Mouse (Mus musculus): ENCODE results near the gene Ttc32. TPM values are rescaled to one million over a fixed set of nuclear protein-coding genes. Genes with fewer than 3 reads are reported as not detected.

Ttc32 gene
- 23.2 and 24.3 TPM in 2 replicates for polyA plus RNA-seq (2016; fragmentation: Nextera tagmentation; extraction: Ambion mirVana)

DNA sequence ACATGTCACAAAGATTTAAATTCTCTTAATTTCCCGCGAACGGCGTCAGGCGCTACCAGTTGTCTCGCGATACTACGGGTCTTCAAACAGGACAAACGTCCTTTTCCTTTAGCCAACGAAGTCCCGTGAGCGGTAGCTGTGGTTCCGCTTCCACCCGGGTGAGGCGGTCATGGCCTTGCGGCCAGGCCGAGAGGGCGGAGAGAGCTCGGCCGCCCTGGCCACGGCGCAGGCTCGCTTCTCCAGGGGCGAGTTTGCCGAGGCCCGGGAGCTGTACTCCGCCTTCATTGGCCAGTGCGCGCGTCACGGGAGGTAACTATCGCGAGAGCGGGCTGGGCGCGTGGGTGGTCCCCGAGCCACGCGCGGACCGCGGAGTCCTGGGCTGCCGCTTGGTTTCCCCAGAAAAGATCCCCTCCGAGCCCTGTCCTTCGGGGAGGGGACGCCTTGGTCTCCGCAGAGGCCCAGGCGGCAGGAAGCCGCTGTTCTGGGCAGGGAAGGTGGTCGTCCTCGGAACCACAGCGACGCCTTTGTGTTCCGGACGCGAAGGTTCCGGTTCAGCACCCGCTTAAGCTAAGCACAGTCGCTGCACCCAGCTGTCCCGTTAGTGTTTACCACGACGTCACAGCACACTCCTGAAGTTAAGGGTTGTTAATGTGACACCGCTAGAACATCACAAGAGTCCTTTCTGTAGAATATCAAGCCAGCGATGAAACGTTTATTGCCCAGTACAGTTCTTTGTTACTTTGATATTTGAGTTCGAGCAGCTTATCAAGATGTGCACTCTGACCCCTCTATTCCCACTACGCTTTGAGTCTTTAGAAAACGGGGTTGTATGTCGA is at the start of gene Ttc32:
Ttc32 (plus strand) TSS at position 110 of the 836 bp plus-strand sequence.
- Histone ChIP-seq H3K4me1 (peaks cover 8% of the 10 kb centered on the region; the same call in 1 of the 2 replicates), H3K36me3 (peaks cover 11% of the 10 kb centered on the region; the same call in 1 of the 2 replicates), H3K9me3 (replicated peaks) (no peaks in the 10 kb centered on the region), H3K4me3 (peak within 1 kb of the TSS; percentile 74), H3K27ac (replicated peaks) (peak within 1 kb of the TSS; percentile 99), H3K27me3 (ENCODE audit: low read depth, poor library complexity, severe bottlenecking) (no peaks in the 10 kb centered on the region)
- DNase-seq (ENCODE audit: low spot score), result peak; percentile 95
- under 1% methylated on average over 69 of the region's 69 CpGs for WGBS

DNA sequence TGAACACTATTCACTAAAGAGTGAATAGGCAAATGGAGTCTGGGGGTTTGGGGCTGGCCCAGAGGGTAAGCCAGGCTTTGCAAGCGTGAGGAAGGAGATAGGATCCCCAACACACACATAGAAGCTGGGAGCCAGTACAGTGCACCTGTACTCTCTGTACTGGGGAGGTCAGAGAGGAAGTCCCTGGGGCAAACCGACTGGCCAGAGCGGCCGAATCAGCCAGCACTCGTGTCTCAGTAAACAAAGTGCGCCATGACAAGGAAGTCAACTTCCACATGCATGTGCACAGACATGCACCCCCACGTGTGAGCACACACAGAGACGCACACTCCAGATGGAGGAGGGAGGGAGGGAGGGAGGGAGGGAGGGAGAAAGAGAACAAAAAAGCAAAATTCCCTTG is 36.6 kb upstream of the Ttc32 start:
- no peak for DNase-seq (ENCODE audit: low spot score)
- WGBS, result 83% methylated on average over 8 of the region's 8 CpGs
- H3K27me3 ChIP-seq (ENCODE audit: low read depth, poor library complexity, severe bottlenecking), result no peaks in the 10 kb centered on the region

GRCm38 (mm10) chr12:8998318-8998717 is 31.5 kb upstream of the Ttc32 start:
- peaks cover 25% of the 10 kb centered on the region for H3K36me3 ChIP-seq
- no peaks in the 10 kb centered on the region for H3K27me3 ChIP-seq (ENCODE audit: low read depth, poor library complexity, severe bottlenecking)
- H3K4me1 ChIP-seq, result no peaks in the 10 kb centered on the region
- H3K9me3 ChIP-seq (replicated peaks), result no peaks in the 10 kb centered on the region
- H3K27ac ChIP-seq (replicated peaks), result no peak overlapping the region
- WGBS, result 97% methylated on average over 4 of the region's 4 CpGs
- no peak overlapping the region for H3K4me3 ChIP-seq
- DNase-seq (ENCODE audit: low spot score), result no peak

More for the DNA sequence above, 36.6 kb upstream of the Ttc32 start:
- Histone ChIP-seq H3K36me3 (peaks cover 24% of the 10 kb centered on the region), H3K9me3 (replicated peaks) (no peaks in the 10 kb centered on the region), H3K4me3 (no peak overlapping the region), H3K27ac (replicated peaks) (0 out of 2 replicates have a peak overlapping the region, but pooled peaks have one; percentile 17), H3K4me1 (no peaks in the 10 kb centered on the region)

GRCm38 (mm10) chr12:9002038-9002648 is 27.7 kb upstream of the Ttc32 start:
- Histone ChIP-seq H3K4me3 (no peak overlapping the region), H3K9me3 (replicated peaks) (no peaks in the 10 kb centered on the region), H3K27me3 (ENCODE audit: low read depth, poor library complexity, severe bottlenecking) (no peaks in the 10 kb centered on the region), H3K27ac (replicated peaks) (no peak overlapping the region), H3K4me1 (no peaks in the 10 kb centered on the region), H3K36me3 (peaks cover 16% of the 10 kb centered on the region)
- WGBS, result 24% methylated on average over 5 of the region's 5 CpGs
- peak; percentile 42 for DNase-seq (ENCODE audit: low spot score)

GRCm38 (mm10) chr12:9007146-9007545 is 22.7 kb upstream of the Ttc32 start:
- no peak overlapping the region for H3K4me3 ChIP-seq
- 72% methylated on average over 4 of the region's 4 CpGs for WGBS
- H3K9me3 ChIP-seq (replicated peaks), result no peaks in the 10 kb centered on the region
- no peak for DNase-seq (ENCODE audit: low spot score)
- no peak overlapping the region for H3K27ac ChIP-seq (replicated peaks)
- no peaks in the 10 kb centered on the region for H3K4me1 ChIP-seq
- H3K27me3 ChIP-seq (ENCODE audit: low read depth, poor library complexity, severe bottlenecking), result no peaks in the 10 kb centered on the region
- peaks cover 5% of the 10 kb centered on the region; the same call in 1 of the 2 replicates for H3K36me3 ChIP-seq

- H3K9me3 ChIP-seq (replicated peaks), result no peaks in the 10 kb centered on the region
- 95% methylated on average over 6 of the region's 6 CpGs for WGBS
Observed at GRCm38 (mm10) chr12:9007811-9008210, 22.0 kb upstream of the Ttc32 start.

DNA sequence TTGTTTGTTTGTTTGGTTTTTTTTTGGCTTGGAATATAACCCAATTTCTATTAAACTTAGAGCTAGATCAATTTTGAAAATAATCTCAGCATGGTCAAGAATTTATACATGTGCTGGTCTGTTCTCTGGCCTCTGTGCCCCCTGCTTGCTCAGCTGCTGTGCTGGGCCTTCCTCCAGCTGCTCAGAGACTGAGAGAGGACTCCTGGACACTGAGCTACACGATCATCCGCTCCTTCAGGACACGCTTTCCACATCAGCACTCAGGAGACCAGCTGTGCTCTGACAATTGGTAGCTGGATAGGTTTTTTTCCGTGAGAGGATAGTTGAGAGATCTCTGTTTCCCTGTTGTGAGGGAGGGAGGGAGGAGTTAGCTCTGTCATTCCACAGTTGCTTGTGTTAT is 19.5 kb upstream of the Ttc32 start:
- Histone ChIP-seq H3K27me3 (ENCODE audit: low read depth, poor library complexity, severe bottlenecking) (no peaks in the 10 kb centered on the region), H3K36me3 (peaks cover 19% of the 10 kb centered on the region), H3K4me1 (no peaks in the 10 kb centered on the region), H3K4me3 (no peak overlapping the region), H3K27ac (replicated peaks) (no peak overlapping the region), H3K9me3 (replicated peaks) (no peaks in the 10 kb centered on the region)
- no peak for DNase-seq (ENCODE audit: low spot score)
- WGBS, result 72% methylated on average over 4 of the region's 4 CpGs

More at GRCm38 (mm10) chr12:9007811-9008210, 22.0 kb upstream of the Ttc32 start:
- Histone ChIP-seq H3K4me3 (no peak overlapping the region), H3K27ac (replicated peaks) (no peak overlapping the region), H3K27me3 (ENCODE audit: low read depth, poor library complexity, severe bottlenecking) (no peaks in the 10 kb centered on the region), H3K36me3 (peaks cover 10% of the 10 kb centered on the region), H3K4me1 (no peaks in the 10 kb centered on the region)
- DNase-seq (ENCODE audit: low spot score), result no peak

- Histone ChIP-seq H3K9me3 (replicated peaks) (no peaks in the 10 kb centered on the region), H3K27me3 (ENCODE audit: low read depth, poor library complexity, severe bottlenecking) (no peaks in the 10 kb centered on the region), H3K36me3 (peaks cover 50% of the 10 kb centered on the region), H3K4me1 (no peaks in the 10 kb centered on the region), H3K4me3 (no peak overlapping the region), H3K27ac (replicated peaks) (no peak overlapping the region)
- no peak for DNase-seq (ENCODE audit: low spot score)
- WGBS, result 95% methylated on average over 9 of the region's 9 CpGs
Observed at GRCm38 (mm10) chr12:9016376-9016775, 13.4 kb upstream of the Ttc32 start.

DNA sequence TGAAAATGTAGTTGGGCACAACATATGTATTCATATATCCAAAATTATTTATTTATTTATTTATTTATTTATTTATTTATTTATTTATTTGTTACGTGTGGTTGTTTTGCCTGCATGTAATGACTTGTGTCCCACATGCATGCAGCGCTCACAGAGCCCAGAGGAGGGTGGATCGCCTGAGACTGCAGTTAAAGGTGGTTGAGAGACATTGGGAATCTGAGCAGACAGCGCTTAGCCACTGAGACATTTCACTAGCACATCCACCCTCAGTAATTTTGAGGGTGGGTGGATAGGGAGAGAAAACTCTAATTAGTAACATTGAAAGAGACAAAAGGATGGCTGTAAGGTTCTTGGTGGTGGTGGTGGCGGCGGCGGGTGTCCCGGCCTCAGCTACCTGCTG is 9.4 kb upstream of the Ttc32 start:
- H3K9me3 ChIP-seq (replicated peaks), result no peaks in the 10 kb centered on the region
- WGBS, result 93% methylated on average over 8 of the region's 8 CpGs
- no peaks in the 10 kb centered on the region for H3K27me3 ChIP-seq (ENCODE audit: low read depth, poor library complexity, severe bottlenecking)
- no peak overlapping the region for H3K4me3 ChIP-seq
- no peak for DNase-seq (ENCODE audit: low spot score)
- H3K27ac ChIP-seq (replicated peaks), result no peak overlapping the region
- no peaks in the 10 kb centered on the region for H3K4me1 ChIP-seq
- H3K36me3 ChIP-seq, result peaks cover 38% of the 10 kb centered on the region

DNA sequence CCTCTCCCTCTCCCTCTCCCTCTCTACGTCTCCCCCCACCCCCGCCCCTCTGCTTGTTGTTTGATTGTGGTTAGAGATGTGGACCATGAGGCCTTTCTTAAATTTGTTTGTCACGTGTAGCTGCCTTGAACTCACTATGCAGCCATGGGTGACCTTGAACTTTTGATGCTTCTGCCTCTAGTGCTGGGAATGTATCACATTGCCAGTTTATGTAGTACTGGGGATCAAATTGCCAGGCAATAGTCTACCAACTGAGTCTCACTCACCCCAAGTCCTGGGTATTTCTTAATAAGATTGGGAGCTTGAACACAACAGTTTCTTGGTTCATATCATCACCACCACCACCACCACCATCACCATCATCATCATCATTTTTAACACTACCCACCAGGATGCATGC is 8.8 kb upstream of the Ttc32 start:
- Histone ChIP-seq H3K27ac (replicated peaks) (no peak overlapping the region), H3K9me3 (replicated peaks) (no peaks in the 10 kb centered on the region), H3K4me3 (no peak overlapping the region), H3K36me3 (peaks cover 33% of the 10 kb centered on the region), H3K4me1 (no peaks in the 10 kb centered on the region), H3K27me3 (ENCODE audit: low read depth, poor library complexity, severe bottlenecking) (no peaks in the 10 kb centered on the region)
- DNase-seq (ENCODE audit: low spot score), result no peak
- WGBS, result 61% methylated on average over 3 of the region's 3 CpGs

DNA sequence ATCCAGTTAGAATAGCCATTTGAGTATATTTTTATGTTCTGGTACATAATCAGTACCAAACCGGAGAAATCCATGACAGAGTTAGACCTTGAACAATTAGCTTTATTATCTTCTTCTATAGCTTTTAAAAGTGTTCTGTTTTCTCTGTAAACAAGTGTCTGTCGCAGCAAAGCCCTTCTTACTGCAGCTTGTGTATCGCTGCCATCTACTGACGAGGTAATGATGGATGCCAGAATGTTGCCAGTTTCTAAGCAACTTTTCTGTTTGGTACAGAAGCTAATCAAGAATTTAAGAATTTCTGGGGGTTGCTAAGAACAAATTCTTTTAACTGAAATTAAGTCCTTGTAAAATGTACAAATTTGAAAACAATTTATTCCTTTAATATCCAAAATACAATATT is 6.8 kb upstream of the Ttc32 start:
- peaks cover 20% of the 10 kb centered on the region for H3K36me3 ChIP-seq
- H3K4me1 ChIP-seq, result no peaks in the 10 kb centered on the region
- no peaks in the 10 kb centered on the region for H3K9me3 ChIP-seq (replicated peaks)
- H3K27me3 ChIP-seq (ENCODE audit: low read depth, poor library complexity, severe bottlenecking), result no peaks in the 10 kb centered on the region
- WGBS, result 68% methylated on average over 4 of the region's 4 CpGs
- DNase-seq (ENCODE audit: low spot score), result no peak
- H3K4me3 ChIP-seq, result no peak overlapping the region
- no peak overlapping the region for H3K27ac ChIP-seq (replicated peaks)

GRCm38 (mm10) chr12:9024071-9024470 is 5.7 kb upstream of the Ttc32 start:
- peaks cover 17% of the 10 kb centered on the region for H3K36me3 ChIP-seq
- WGBS, result 96% methylated on average over 14 of the region's 14 CpGs

GRCm38 (mm10) chr12:9024736-9025135 is 5.1 kb upstream of the Ttc32 start:
- Histone ChIP-seq H3K27me3 (ENCODE audit: low read depth, poor library complexity, severe bottlenecking) (no peaks in the 10 kb centered on the region), H3K4me1 (no peaks in the 10 kb centered on the region), H3K36me3 (peaks cover 17% of the 10 kb centered on the region; the same call in 1 of the 2 replicates), H3K9me3 (replicated peaks) (no peaks in the 10 kb centered on the region), H3K27ac (replicated peaks) (no peak overlapping the region), H3K4me3 (no peak overlapping the region)
- no peak for DNase-seq (ENCODE audit: low spot score)
- 88% methylated on average over 13 of the region's 13 CpGs for WGBS

More at GRCm38 (mm10) chr12:9024071-9024470, 5.7 kb upstream of the Ttc32 start:
- no peak overlapping the region for H3K27ac ChIP-seq (replicated peaks)
- no peak overlapping the region for H3K4me3 ChIP-seq
- no peaks in the 10 kb centered on the region for H3K27me3 ChIP-seq (ENCODE audit: low read depth, poor library complexity, severe bottlenecking)
- H3K9me3 ChIP-seq (replicated peaks), result no peaks in the 10 kb centered on the region
- no peaks in the 10 kb centered on the region for H3K4me1 ChIP-seq
- no peak for DNase-seq (ENCODE audit: low spot score)

All from midbrain, embryonic 10.5 days (tissue).